Mouse (Mus musculus): Measurements from ENCODE around the gene Apoa4.

DNA sequence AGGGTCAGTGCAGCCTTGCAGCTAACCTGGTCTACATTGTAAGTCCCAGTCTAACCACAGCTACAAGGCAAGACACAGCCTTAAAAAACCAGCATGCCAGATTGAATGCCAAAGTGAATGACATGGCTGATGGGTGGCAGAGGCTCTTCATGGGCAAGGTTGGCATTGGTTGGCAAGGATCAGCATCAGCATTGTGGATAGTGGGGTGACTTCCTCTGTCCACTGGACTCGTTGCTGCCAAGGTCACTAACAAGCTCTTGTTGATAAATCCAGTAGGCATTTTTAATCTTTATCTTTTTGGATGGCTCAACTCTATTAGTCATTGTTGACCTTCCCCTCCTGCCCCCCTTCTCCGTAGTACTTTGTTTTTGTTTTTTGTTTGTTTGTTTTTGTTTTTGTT lies 40.9 kb upstream of the Apoa4 start:
- TF ChIP-seq POLR2A (IDR thresholded peaks at IDR 0.05; ENCODE audit: extremely low read depth, insufficient read depth, low read length) (no peak), CTCF (IDR thresholded peaks at IDR 0.05; ENCODE audit: low read depth, low read length) (no peak)
